Mouse (Mus musculus): ENCODE results near the gene Man2a1.

DNA sequence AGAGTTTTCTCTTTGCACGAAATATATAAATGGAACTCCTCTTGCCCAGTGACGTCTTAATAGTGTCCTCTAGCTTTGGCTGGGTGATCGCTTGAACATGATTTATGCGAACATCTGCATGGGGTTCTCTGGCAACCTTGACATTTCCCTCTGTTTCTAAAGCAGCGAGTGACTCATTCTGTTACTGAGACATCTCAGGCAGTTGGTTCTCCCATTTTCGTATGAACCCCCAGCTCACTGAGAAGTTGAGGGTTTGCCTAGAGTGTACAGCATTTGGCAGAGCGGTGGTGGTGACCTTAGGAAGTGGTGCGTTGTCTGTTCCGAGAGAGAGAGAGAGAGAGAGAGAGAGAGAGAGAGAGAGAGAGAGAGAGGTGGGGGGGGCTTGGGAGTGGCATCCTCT is 2.6 kb downstream of the Man2a1 start:
- TF ChIP-seq CTCF (IDR thresholded peaks at IDR 0.05; ENCODE audit: low read depth) (no peak), EP300 (IDR thresholded peaks at IDR 0.05; ENCODE audit: low read depth) (no peak)

Data from liver, postnatal 0 days (tissue).